Mouse (Mus musculus) heart, embryonic 12.5 days (tissue): ENCODE measurements around the gene Gm20388. TPM values are rescaled to one million over a fixed set of nuclear protein-coding genes. Genes with fewer than 3 reads are reported as not detected.

ENCODE experiments used
- ATAC-seq: fragments of 200-750 bp; cut with Nextera tagmentation; 2 replicates; pipeline ENCODE4 v1.8.0; 2017; ENCODE audit warnings: moderate TSS enrichment, moderate library complexity; ENCODE audit not compliant: insufficient number of reproducible peaks, low FRiP score
- H3K27ac ChIP-seq: fragments of 300-500 bp; sonication (generic); 2 replicates; pipeline ENCODE4 v1.5.1; 2016; ENCODE audit warnings: mild to moderate bottlenecking, moderate library complexity; ENCODE audit not compliant: poor library complexity, severe bottlenecking
- H3K27me3 ChIP-seq: fragments of 300-500 bp; sonication (generic); replicated peaks from 2 replicates; pipeline ENCODE4 v1.6.1; 2016; ENCODE audit warnings: mild to moderate bottlenecking, moderate library complexity
- H3K36me3 ChIP-seq: fragments of 300-500 bp; sonication (generic); 2 replicates; pipeline ENCODE4 v1.6.1; 2016; ENCODE audit warnings: mild to moderate bottlenecking, moderate library complexity
- H3K4me1 ChIP-seq: fragments of 300-500 bp; sonication (generic); replicated peaks from 2 replicates; pipeline ENCODE4 v1.6.1; 2016; ENCODE audit warnings: mild to moderate bottlenecking
- H3K4me2 ChIP-seq: fragments of 300-500 bp; sonication (generic); 2 replicates; pipeline ENCODE4 v1.6.1; 2016; ENCODE audit warnings: mild to moderate bottlenecking, moderate library complexity
- H3K4me3 ChIP-seq: fragments of 300-500 bp; sonication (generic); 2 replicates; pipeline ENCODE4 v1.5.1; 2016; ENCODE audit warnings: mild to moderate bottlenecking
- H3K9ac ChIP-seq: fragments of 300-500 bp; sonication (generic); 2 replicates; pipeline ENCODE4 v1.6.1; 2016; ENCODE audit warnings: mild to moderate bottlenecking, moderate library complexity
- H3K9me3 ChIP-seq: fragments of 300-500 bp; sonication (generic); replicated peaks from 2 replicates; pipeline ENCODE4 v1.6.1; 2016; ENCODE audit warnings: mild to moderate bottlenecking, moderate library complexity
- WGBS: fragments of 180-500 bp; shearing (Covaris S2); methylation state at CpG from one replicate; pipeline ENCODE4 v1.1.7; 2016; 5-methylcytosine and 5-hydroxymethylcytosine counted together
- polyA plus RNA-seq: library from polyadenylated mRNA; unstranded; fragments of >200 nt; fragmentation: Nextera tagmentation; extraction: Ambion mirVana; gene quantifications from 2 replicates; pipeline ENCODE4 v1.2.1, GENCODE M21; 2016

The Gm20388 gene
- polyA plus RNA-seq, 1 experiment from 2014 or later = not detected

DNA sequence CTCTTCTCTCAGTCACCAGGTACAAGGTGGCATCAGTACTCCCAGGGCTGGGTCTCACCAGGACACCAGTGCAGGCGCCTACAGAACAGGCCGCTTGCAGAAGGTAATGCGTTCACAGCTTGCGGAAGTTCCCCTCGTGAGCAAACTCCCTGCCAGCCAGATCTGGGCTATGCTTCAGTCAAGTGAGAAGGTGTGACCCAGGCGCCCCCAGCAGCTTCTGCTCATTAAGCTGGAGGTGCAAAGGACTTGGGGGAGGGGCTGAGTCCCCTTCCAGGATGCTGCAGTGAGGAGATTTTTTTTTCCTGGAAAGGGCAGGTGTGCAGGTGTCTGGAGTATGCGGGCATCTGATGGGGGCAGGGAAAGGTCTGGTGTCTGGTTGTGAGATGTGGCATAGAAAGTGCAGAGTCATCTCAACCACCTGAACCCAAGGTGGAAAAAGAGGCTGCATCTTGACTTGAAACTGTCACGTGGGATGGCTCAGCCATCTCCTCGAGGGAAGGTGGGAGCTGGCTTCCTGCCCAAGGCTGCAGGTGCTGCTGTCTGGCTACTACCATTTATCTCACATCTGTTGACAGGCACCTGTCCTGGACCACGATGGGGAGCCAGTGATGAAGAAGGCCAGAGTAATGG, 2861.9 kb downstream of the Gm20388 start:
- no peak overlapping the region for H3K4me3 ChIP-seq
- peaks cover 56% of the 10 kb centered on the region for H3K27me3 ChIP-seq
- no peaks in the 10 kb centered on the region for H3K36me3 ChIP-seq
- H3K9me3 ChIP-seq = no peaks in the 10 kb centered on the region
- 20% methylated on average over 10 of the region's 10 CpGs for WGBS
- H3K27ac ChIP-seq = no peak overlapping the region
- H3K9ac ChIP-seq = no peak overlapping the region
- no peak overlapping the region for H3K4me2 ChIP-seq
- no peak for ATAC-seq
- no peaks in the 10 kb centered on the region for H3K4me1 ChIP-seq

DNA sequence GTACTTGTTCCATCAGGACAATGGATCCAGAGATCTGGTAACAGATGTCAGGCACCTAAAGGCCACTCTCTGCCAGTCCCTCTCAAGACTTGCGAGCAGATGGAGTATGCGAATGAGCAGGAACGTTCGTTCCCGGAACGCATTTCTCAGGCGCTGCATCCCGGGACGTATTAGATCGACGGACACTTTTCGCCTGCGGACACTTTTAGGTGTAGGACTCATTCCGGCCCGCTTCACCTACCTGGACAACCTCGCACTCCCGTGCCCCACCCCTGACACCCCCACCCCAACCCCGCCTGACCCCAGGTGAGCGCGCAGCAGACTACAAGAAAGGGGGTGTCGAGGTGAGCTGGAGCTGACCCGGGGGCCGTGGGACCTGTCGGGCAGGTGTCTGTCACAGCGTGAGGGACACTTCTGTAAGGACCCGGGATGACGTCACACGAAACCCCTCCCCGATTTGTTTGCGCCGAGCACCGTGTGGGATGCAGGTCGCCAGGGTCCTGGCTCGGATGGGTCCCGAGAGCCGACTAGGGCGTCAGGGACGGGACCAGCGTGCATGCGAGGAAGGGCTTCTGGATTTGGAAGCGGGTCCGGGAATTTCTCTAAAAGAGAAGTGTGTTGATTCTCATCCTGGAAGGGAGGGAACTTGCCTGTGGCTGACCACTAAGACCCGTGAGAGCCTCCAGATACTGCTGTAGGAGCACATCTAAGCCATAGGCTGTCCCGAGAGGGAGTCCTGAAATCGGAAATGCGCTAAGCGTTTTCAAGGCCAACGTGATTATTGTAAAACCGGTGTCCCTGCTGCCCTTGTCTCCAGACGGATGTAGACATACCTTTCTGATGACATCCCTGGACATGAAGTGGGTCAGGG, 2864.9 kb downstream of the Gm20388 start, which contains the start of gene Acsf3:
Acsf3 (plus strand) TSS at position 202 of the 871 bp plus-strand sequence.
- peak; percentile 63; the same call in 1 of the 2 replicates for ATAC-seq
- H3K27ac ChIP-seq = no peak within 1 kb of the TSS

DNA sequence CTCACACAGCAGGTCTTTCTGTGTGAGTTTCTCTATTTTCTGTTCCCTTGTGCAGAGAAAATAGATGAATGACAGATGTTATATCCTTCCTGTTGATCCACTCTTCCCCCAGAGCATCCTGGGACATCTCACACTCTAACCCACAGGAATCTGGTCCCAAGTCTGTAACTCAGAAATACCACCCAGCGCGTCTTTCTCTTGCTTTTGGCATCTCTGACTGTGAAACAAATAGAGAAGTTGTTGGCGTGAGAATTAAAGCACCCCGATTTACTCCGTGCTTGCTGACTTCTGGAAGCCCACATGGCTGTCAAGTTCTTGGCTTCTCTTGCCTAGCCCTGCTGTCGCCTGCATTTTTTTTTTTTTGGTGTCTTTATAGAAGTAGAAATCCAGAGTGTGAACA, 2867.1 kb downstream of the Gm20388 start:
- H3K27me3 ChIP-seq = peaks cover 15% of the 10 kb centered on the region; the same call in 1 of the 2 replicates
- no peak overlapping the region for H3K4me3 ChIP-seq
- peaks cover 27% of the 10 kb centered on the region for H3K36me3 ChIP-seq
- no peak overlapping the region for H3K4me2 ChIP-seq
- no peak overlapping the region for H3K27ac ChIP-seq
- no peak for ATAC-seq
- 85% methylated on average over 6 of the region's 6 CpGs for WGBS
- H3K4me1 ChIP-seq = no peaks in the 10 kb centered on the region
- no peaks in the 10 kb centered on the region for H3K9me3 ChIP-seq
- H3K9ac ChIP-seq = no peak overlapping the region

More for the DNA sequence above, 2864.9 kb downstream of the Gm20388 start, which contains the start of gene Acsf3:
- peak within 1 kb of the TSS; percentile 79 for H3K4me2 ChIP-seq
- H3K4me1 ChIP-seq = no peaks in the 10 kb centered on the region
- peak within 1 kb of the TSS; percentile 80 for H3K9ac ChIP-seq
- peaks cover 7% of the 10 kb centered on the region; the same call in 1 of the 2 replicates for H3K36me3 ChIP-seq
- H3K4me3 ChIP-seq = peak within 1 kb of the TSS; percentile 84
- H3K27me3 ChIP-seq = peaks cover 29% of the 10 kb centered on the region
- WGBS = 1% methylated on average over 50 of the region's 50 CpGs
- no peaks in the 10 kb centered on the region for H3K9me3 ChIP-seq

DNA sequence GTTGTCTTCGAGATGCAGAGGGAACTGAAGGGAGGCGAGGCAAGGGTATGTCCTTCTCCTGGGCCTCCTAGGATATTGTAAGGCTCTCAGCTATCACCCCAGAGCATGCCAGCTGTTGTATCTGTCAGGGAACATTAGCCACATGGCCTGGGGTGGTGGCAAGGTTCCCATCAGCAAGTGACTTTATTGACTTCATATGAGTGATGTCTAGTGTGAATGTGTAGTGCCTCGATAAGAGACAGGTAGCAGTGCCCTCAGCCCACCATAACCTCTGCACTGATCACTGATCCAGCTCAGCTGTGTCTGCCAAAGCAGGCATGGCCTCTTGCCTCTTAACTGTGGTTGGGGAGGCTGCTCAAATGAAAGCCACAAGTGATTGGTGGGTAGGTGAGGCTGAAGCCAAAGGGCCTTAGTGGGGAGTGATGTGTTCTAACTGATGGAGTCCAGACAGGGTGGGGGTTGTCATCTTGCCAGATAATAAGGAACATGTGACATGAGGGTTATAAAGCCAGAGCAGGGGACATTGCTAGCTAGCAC, 2868.1 kb downstream of the Gm20388 start:
- ATAC-seq = no peak
- no peak overlapping the region for H3K27ac ChIP-seq
- 70% methylated on average over 3 of the region's 3 CpGs for WGBS
- no peak overlapping the region for H3K4me2 ChIP-seq
- peaks cover 31% of the 10 kb centered on the region for H3K36me3 ChIP-seq
- H3K4me1 ChIP-seq = 0 out of 2 replicates have a peak, but pooled peaks cover under 1% of the 10 kb centered on the region
- H3K9ac ChIP-seq = no peak overlapping the region
- no peak overlapping the region for H3K4me3 ChIP-seq
- 0 out of 2 replicates have a peak, but pooled peaks cover 9% of the 10 kb centered on the region for H3K27me3 ChIP-seq
- H3K9me3 ChIP-seq = no peaks in the 10 kb centered on the region

DNA sequence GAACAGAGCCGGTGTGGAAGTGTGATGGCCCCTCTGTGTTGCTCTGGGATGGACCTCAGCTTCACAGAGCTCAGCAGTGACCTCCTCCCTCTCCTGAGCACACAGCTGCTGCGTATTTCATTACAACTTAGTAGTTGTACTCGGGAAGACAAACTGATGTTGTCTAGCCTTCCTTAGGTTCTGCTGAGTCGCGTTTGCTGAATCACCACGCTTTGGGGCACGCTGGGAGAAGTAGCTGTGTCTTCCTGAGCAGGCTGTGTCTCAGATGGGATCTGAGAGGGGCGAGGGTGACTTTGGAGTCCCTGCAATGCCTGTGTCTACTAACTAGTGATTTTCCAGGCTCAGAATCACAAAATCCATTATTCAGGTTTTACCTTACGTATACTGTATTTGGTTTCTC, 2868.6 kb downstream of the Gm20388 start:
- H3K4me3 ChIP-seq = no peak overlapping the region
- 0 out of 2 replicates have a peak, but pooled peaks cover 5% of the 10 kb centered on the region for H3K27me3 ChIP-seq
- no peak overlapping the region for H3K9ac ChIP-seq
- H3K4me2 ChIP-seq = no peak overlapping the region
- H3K4me1 ChIP-seq = peaks cover 4% of the 10 kb centered on the region; the same call in 1 of the 2 replicates
- WGBS = 66% methylated on average over 9 of the region's 9 CpGs
- no peak for ATAC-seq
- H3K27ac ChIP-seq = no peak overlapping the region
- H3K9me3 ChIP-seq = no peaks in the 10 kb centered on the region
- H3K36me3 ChIP-seq = peaks cover 36% of the 10 kb centered on the region

DNA sequence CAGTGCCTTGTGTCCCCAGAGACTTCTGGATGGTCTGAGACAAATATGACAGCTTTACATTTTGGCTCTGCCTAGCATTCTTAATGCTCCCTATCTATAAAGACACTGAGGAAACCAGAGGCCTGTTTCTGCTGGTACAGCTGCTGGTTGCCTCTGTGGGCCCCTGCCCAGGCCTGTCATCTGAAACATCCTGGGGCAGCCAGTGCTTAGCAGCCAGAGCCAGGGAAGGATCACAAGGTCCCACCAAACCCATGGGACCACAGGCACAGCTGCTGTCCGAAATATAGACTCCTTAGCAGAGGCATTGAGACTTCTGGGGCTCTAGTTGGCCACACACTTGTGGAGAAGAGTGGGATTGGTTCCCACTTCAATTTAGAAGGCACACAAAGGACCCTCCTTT, 2874.1 kb downstream of the Gm20388 start:
- Histone ChIP-seq H3K4me2 (no peak overlapping the region), H3K36me3 (peaks cover 86% of the 10 kb centered on the region), H3K4me1 (peaks cover 4% of the 10 kb centered on the region; the same call in 1 of the 2 replicates), H3K9me3 (no peaks in the 10 kb centered on the region), H3K27ac (no peak overlapping the region), H3K4me3 (no peak overlapping the region), H3K9ac (no peak overlapping the region), H3K27me3 (no peaks in the 10 kb centered on the region)
- ATAC-seq = no peak
- 68% methylated on average over 1 of the region's 1 CpGs for WGBS

DNA sequence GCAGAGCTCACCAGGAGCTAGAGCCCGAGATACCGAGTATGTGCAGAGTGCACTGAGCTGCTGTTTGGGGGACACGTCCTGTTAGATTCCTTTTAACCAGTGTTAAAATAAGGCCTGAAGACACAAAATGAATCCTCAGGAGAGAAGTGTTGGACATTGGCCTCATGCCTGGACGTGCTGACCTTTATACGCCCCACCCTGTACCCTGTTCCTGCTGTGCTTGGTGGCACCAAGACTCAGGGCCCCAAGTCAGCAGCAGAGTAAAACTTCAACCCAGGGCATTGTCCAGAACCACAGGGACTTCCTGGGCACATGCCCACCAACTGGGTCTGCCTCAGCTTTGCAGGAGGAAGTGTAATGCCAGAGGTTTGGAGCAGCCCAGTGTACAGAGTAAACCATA, 2879.2 kb downstream of the Gm20388 start:
- ATAC-seq = no peak
- no peak overlapping the region for H3K27ac ChIP-seq
- H3K4me3 ChIP-seq = no peak overlapping the region
- no peaks in the 10 kb centered on the region for H3K27me3 ChIP-seq
- 0 out of 2 replicates have a peak, but pooled peaks cover 4% of the 10 kb centered on the region for H3K4me1 ChIP-seq
- 93% methylated on average over 5 of the region's 5 CpGs for WGBS
- no peaks in the 10 kb centered on the region for H3K9me3 ChIP-seq
- H3K4me2 ChIP-seq = no peak overlapping the region
- no peak overlapping the region for H3K9ac ChIP-seq
- peaks cover 69% of the 10 kb centered on the region for H3K36me3 ChIP-seq

DNA sequence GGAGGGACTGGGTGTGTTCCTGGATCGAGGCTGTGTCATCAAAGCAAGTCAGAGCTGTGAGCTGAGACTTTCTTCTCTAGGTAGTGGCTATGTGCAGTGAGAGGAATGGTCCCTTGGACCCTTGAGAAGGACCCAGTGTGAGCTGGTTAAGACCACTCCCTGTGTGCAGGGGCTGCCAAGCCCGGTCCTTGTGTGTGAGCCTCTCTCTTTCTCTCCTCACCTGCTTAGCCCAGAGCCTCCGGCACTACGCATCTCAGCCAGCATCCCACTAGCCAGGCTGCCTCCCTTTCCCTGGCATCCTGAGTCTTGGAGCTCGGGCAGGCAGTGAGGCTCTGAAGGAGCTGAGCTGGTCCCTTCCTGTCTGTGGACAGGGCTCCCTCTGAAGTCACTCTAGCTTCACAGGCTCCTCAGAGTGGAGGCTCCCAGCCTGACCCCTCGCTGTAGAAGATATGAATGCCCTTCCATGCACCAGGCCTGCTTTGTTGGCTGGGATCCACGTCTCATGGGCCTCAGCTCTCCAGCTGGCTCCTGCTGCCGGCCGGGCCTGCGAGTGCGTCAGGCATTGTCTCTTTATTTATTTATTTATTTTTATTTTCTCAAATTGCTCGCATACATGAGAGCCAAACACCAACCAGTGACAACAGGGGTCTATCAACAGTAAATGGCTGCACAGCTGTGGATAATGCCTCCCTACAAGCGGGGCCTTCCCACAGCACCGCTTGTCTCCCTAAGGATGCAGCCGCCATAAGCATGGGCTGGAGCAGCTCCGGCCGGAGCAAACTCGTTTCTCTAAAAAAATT, 2882.9 kb downstream of the Gm20388 start:
- Histone ChIP-seq H3K27ac (no peak overlapping the region), H3K4me1 (0 out of 2 replicates have a peak, but pooled peaks cover 4% of the 10 kb centered on the region), H3K27me3 (no peaks in the 10 kb centered on the region), H3K36me3 (peaks cover 33% of the 10 kb centered on the region), H3K4me3 (no peak overlapping the region), H3K4me2 (no peak overlapping the region), H3K9ac (no peak overlapping the region), H3K9me3 (no peaks in the 10 kb centered on the region)
- WGBS = 67% methylated on average over 18 of the region's 18 CpGs
- ATAC-seq = peak; percentile 61; the same call in 1 of the 2 replicates

DNA sequence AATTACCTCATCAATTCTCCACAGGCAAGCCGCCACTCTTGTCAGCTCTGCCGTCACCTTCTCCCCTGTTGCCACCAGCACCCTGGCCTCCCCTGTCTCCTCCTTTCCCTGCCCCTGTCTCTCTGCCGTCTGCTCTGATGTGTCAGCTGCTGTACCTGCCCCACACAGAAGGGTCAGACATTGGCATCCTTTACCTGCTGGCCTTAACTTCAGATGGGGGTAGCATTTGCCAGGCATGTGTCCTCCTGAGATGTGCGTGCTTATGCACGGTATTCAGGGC, 2883.5 kb downstream of the Gm20388 start:
- Histone ChIP-seq H3K4me2 (no peak overlapping the region), H3K36me3 (peaks cover 31% of the 10 kb centered on the region), H3K9ac (no peak overlapping the region), H3K27me3 (no peaks in the 10 kb centered on the region), H3K27ac (no peak overlapping the region), H3K9me3 (no peaks in the 10 kb centered on the region), H3K4me1 (0 out of 2 replicates have a peak, but pooled peaks cover 4% of the 10 kb centered on the region), H3K4me3 (no peak overlapping the region)
- no peak for ATAC-seq
- 87% methylated on average over 5 of the region's 5 CpGs for WGBS

DNA sequence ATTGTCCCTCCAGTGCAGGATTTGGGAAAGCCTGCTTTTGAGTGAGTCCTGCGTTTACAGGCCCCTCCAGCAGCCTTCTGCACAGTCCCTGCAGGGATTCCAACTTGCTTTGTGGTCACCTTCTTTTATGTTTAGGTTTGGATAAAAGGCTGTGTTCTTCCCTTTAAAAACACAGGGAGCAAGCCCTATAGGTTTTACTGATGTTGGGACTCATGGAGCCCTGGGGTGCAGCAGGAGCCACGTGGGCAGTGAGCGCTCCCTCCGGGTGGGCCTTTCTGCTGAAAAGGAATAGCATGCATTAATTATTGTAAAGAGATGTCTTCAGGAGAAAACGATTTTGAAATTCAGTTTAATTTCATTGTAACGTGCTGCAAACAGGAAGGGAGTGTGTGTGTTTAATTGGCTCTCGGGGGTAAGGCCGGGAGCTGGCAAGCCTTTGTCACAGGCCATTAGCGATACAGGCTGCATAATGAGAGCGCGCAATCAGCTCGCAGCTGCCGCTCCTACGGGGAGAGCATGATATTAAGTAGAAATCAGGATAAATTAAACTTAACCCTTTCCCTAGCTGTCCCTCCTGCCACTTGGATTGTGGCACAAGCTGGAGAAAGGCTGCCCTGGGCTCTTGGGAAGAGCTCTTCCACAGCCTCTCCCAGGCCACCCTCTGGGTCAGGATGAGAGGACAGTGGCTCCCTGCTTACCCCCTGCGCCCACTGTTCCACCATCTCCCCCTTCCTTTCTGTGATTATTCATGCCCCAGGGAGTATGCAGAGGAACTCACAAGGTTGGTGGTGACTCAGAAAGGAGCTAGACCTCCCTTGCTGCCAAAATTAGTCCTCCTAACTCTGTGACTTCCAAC, 2893.5 kb downstream of the Gm20388 start:
- 54% methylated on average over 15 of the region's 15 CpGs for WGBS
- no peak overlapping the region for H3K4me3 ChIP-seq
- ATAC-seq = no peak

More for the DNA sequence above, 2893.5 kb downstream of the Gm20388 start:
- H3K36me3 ChIP-seq = peaks cover 13% of the 10 kb centered on the region; the same call in 1 of the 2 replicates
- H3K4me2 ChIP-seq = no peak overlapping the region
- H3K27ac ChIP-seq = no peak overlapping the region
- H3K4me1 ChIP-seq = 0 out of 2 replicates have a peak, but pooled peaks cover 6% of the 10 kb centered on the region
- no peaks in the 10 kb centered on the region for H3K9me3 ChIP-seq
- no peaks in the 10 kb centered on the region for H3K27me3 ChIP-seq
- H3K9ac ChIP-seq = no peak overlapping the region
